Mouse (Mus musculus) spleen, adult 2 months (tissue): ENCODE results near the gene Cyb5r1.

Source experiments
- CTCF ChIP-seq: fragments of 200-500 bp; IDR thresholded peaks from 2 replicates; pipeline ENCODE4 v1.5.1; 2011; ENCODE audit warnings: mild to moderate bottlenecking, inconsistent platforms; ENCODE audit not compliant: insufficient read depth, insufficient read length, insufficient replicate concordance; ENCODE audit errors: extremely low read depth
- POLR2A ChIP-seq: fragments of 200-500 bp; IDR thresholded peaks from 2 replicates; pipeline ENCODE4 v1.6.1; 2011; ENCODE audit warnings: low read depth, low read length, inconsistent platforms

DNA sequence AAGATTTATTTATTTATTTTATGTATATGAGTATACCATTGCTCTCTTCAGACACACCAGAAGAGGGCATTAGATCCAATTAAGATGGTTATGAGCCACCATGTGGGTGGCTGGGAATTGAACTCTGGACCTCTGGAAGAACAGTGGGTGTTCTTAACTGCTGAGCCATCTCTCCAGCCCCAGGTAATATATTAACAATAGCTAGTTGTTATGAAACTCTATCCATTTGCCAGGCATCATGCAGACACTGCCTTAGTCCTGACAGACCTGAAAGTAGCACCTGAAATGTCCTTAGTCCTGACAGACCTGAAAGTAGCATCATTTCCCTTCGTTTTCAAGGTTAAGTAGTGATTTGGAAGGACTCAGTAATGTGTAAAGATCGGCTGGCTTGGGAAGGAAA lies 8.7 kb downstream of the Cyb5r1 start:
- TF ChIP-seq POLR2A = no peak
- TF ChIP-seq CTCF = no peak
